Mouse (Mus musculus): ENCODE measurements at regions not wholly inside any gene's neighbourhood (a gene's known extent, or its start where the extent isn't known, plus 50 kb on each side); places are given as distances from the start of the nearest gene placed in this dataset.

DNA sequence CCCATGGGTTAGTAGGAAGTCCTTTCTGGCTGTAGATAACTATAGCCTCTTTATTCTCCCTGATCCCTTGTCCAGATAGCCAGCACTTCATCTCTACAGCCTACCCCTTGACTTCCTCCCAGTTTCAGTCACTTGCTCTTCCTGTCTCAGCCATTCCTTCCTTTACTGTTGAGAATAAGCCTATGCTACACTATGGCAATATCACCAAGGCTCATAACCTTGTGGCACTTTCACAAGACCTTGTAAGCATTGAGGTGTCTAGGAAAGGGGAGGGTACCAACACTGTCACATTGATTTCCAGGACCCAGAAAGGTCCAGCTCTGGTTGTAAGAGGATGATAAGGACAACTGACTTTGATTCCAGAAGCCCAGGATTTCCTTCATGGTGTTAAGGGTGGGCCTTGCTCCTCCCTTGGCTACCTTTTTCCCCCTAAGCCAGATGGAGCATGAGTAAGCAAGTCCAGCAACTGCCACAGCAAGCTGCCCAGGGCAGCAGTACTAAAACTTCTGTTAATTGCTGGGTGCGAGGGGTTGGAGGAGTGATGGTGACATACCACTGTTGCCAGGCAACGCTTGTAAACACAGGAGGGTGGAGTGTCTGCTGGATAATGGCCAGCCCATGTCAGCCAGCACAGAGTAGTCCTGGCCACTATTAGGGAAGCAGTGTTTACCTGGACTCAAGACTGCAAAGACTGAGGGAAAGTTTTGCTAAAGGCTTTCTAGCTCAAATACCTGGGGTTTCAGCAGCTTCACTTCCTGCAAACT lies 75.7 kb downstream of the Ankrd16 start:
- DNase-seq (ENCODE audit: low spot score): no peak

DNA sequence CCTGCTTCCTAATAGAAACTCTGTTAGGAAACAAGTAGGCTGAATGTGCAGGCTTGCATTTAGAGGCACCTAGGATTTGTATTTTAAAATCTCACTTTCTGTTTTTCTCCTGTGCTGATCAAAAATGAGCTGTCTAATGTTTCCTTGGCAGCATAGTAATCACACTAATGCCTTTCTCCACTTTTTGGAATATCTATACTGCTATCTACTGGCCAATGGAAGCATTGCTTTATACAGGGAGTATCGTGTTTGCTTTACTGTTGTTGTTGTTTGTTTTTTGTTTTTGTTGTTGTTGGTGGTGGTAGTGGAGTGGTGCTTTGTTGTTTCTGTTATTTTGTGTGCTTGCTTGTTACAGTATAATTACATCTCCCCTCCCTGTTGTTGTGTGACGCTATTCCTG lies 92.3 kb downstream of the Ankrd16 start:
- no peak for DNase-seq (ENCODE audit: low spot score)

DNA sequence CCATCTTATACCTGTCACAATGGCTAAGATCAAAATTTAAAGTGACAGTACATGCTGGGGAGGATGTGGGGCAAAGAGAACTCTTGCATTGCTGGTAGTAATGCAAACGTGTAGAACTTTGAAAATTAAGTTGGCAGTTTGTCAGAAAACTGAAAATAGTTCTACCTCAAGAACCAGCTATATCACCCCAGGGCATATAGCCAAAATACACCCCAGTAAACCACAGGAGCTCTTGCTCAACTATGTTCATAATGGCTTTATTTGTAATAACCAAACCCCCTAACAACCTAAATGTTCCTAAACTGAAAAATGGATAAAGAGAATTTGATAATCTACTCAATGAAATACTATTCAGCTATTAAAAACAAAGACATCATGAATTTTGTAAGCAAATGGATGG lies 102.3 kb downstream of the Ankrd16 start:
- no peak for DNase-seq (ENCODE audit: low spot score)

DNA sequence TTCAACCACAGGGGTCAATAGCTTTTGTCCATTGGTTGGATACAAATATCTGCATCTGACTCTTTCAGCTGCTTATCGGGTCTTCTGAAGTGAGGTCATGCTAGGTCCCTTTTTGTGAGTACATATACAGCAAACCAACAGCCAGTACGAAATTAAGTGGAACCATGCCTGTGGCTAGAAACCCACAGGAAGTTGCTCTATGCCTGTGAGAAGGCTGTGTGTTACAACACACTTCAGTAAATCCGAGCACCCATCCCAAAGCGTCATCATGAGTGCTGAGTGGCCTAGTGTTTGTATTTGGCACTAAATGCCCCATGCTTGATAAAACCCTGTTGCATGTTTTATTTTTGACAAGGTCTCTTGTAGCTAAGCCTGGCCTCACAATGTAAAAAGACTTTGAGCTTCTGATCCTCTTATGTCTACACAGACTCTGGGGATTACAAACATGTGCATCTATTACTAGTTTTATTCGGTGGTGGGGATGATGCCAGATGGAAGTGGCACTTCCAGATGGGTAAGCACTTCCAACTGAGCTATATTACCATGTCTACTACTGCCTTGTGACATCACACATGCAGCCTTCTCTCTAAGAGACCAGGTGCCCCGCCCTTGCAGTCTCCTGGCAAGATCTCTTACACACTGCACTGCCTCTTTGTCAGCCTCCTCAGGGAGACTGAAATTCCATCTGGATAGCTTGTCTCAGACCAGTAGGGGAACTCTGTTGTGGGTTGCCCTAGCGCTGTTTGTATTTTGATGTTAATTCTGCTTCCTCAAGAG lies 117.3 kb downstream of the Ankrd16 start:
- no peak for DNase-seq (ENCODE audit: low spot score)

DNA sequence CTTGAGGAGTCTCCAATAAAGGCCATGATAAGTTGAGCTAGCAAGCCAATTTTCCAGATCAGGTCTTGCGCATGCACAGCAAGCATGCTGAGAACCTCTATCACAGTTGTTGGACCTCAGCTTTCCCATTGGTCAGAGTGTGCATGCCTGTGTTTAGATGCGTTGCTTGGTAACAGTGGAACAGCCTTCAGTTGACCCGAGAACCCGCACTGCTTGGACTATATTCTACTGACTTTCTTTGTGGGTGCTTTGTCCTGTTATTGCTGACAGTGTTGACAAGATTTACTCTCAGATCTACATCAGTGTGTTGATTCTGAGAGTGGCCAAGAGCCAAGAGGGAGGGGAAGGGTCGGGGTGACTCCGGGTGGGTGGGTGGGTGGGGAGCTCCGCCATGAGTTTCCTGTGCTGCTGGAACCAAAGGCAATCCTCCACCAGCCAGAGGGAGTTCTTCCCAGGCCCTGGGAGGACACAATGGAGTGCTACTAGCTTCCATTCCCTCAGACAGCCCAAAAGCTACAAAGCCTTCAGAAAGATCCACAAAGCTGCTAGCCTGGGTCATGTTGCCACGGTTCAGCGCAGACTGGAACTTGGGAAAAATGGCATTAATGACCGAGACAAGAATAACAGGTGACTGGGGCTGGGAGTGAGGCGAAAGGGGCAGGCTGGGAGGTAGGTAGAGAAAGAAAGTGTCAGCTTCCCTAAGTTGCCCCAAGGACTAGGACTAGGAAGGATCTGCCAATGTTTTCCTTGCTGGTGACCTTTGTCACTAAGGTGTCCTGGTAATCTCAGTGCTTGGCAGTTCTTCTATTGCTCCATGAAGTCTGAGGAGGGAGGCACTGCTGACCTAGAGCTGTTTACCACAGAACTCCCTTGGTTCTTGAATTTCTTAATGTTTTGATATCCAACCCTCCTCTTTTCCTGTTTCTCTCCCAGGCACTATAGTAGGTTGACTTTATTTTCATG lies 122.3 kb downstream of the Ankrd16 start:
- no peak for DNase-seq (ENCODE audit: low spot score)

DNA sequence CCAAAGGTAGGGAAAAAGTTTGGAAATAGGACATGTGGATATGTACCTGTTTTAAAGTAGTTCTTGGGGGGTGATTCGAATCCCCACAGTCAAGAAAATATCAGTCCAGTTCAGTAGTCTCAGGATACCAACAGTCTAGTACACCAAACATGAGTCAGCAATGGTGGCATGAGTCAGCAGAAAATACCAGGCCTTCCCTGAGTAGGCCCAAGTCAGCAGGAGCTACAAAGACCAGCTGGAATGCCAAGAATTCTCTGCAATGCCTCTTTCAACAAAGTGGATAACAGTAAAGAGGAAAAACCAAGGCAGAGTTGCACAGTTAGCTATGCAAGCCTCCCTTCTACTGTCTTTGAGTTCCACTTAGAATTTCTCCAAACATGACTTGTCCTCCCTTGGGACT lies 137.1 kb downstream of the Ankrd16 start:
- no peak for DNase-seq (ENCODE audit: low spot score)

DNA sequence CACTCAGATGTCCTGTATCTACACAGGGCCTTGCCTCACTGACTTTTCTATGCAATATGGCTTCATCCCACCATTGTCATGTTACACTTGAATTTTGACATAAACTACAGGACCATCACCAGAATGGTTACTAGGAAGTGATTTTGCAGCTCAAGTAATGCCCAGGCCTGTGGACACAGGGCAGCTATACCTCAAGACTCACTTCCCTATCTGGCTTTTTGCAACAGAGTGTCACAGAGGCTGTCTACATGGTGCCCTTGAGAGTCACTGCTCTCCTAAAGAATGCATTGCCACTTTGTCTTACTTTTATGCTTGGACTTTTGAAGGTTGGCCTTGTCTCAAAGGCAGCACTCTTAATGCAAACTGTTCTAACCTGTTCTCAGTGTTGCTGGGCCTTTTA lies 139.7 kb downstream of the Ankrd16 start:
- no peak for DNase-seq (ENCODE audit: low spot score)

DNA sequence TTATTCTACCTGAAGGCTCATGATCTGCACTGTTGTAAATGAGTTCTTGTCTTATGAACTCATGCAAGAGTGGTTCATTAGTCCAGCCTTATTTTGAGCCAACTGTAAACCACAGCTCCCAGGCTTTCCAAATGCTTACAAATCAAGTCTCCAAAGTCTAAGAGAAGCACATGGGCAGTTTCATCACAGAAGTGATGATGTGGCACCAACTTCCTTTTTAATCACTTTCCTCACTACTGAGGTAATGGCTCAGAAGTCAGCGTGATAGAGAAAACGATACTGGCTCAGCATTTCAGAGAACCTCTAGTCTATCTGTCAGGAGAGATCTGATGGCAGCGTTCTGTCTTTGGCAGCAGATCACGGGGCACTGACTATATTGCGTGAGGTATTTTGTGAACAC lies 140.4 kb downstream of the Ankrd16 start:
- DNase-seq (ENCODE audit: low spot score): no peak

DNA sequence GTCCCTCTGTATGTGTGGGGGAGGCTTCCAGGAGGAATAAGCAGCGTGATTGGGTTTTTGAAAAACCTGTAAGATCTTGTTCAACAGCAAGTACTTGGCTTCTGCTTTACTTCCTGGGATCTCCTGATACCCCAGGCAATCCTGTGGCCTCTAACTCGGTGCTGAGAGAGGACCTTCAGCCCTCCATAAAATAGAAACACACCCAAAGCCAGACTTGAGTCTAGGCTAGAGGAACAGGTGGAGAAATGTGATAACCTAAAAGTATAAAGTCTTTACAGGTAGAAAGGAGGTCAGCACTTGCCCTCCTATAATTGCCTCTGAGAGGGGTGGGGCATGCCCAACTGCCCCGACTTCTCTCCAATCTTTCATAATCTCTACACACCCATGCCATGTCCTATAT lies 183.1 kb downstream of the Ankrd16 start:
- no peak for DNase-seq (ENCODE audit: low spot score)

DNA sequence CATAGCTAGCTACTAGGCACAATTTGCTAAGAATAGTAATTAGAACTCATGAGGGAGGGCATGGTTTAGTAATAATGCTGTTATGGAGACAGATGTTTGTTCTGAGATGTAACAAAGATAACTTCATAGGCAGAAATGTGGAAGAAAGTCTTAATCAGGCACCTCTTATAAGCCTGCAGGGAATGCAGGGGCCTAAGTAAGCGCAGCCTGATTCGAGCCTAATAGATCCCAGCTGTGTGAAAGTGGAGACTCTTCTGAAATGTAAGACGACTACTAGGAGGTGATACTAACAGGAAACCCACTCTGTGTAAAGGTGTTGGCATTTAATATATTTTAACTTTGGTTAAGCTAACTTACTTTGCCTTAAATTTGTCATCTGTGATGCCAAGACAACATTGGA lies 187.7 kb downstream of the Ankrd16 start:
- no peak for DNase-seq (ENCODE audit: low spot score)

DNA sequence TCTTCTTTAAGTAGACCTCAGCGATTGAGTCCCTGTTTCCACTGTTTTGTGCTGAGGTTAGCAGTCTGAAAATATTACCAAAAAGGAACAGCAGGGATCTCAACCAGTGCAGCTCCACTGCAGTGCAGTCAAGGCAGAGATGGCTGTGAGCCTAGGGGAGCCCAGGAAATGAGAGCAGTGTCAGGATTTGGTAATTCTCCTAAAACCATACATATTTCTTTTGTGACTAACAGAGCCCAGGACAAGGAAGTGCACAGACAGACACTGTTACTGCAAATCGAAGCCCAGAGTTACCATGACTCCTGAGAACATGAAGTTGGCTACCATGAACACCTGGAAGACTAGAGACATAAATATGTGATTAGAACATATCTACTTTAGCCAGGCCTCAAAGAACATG lies 189.3 kb downstream of the Ankrd16 start:
- no peak for DNase-seq (ENCODE audit: low spot score)

DNA sequence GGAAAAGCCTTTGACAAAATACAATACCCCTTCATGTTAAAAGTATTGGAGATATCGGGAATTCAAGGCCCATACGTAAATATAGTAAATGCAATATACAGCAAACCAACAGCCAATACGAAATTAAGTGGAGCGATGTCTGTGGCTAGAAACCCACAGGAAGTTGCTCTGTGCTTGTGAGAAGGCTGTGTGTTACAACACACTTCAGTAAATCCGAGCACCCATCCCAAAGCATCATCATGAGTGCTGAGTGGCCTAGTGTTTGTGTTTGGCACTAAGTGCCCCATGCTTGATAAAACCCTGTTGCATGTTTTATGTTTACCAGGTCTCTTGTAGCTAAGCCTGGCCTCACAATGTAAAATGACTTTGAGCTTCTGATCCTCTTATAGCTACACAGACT lies 194.3 kb downstream of the Ankrd16 start:
- DNase-seq (ENCODE audit: low spot score): no peak

DNA sequence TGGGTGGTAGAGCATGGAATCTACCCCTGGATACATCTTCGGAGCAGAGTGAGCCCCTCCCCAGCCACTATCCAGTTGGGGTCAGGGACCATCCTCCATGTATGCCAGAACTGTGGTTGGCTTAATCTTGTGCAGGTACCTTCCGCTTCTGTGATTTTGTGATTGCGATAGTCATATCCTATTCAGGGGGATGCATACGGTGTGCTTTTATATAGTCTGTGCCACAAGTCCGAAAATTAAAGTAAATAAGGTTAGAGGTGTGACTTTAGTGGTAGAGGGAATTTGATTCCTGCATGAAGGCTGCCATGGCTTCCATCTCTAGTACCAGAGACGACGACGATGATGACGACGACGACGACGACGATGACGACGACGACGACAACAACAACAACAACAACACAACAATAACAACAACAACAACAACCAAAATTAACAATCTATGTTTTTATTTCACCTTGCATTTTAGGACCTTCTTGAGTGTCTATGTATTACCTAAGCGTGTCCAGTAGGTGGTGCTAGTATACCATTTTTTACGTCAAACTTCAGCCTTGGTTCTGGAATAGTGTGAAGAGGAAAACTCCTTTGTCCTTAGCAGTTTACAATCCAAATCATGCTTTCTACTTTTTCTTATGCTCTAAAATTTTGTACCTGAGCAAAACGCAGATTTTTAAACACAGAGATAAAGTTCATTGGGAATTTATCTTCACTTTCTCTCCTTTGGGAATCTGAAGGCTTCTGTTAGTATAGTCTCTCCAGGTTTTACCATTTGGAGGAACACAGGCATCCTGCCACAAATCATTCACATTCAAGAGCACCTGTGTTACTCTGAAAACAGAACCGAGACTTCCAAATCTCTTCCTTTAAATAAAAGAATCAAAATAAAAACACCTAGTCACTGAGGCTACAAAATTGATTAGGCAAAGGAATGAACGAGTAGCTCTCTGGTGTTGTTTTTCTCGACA lies 224.5 kb downstream of the Ankrd16 start:
- DNase-seq (ENCODE audit: low spot score): peak; percentile 9

DNA sequence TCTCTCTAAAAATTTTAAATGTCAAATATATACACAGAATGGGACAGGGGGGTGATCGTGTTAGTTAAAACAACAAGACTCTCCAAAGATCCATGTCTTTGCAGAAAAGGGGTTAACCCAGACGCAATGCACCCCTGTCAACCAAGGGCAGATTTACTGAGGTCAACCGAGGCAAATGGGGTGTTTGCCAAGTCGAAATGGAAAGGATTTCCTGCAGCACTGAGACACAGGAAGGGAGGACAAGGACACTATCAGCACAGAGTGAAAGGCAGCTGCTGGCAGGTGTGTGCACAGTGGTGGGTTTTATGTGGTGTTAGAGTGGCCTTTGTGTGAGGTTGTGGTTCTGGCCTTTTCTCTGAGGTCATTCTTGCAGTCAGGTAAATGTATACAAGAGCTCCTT lies 226.7 kb downstream of the Ankrd16 start:
- no peak for DNase-seq (ENCODE audit: low spot score)

DNA sequence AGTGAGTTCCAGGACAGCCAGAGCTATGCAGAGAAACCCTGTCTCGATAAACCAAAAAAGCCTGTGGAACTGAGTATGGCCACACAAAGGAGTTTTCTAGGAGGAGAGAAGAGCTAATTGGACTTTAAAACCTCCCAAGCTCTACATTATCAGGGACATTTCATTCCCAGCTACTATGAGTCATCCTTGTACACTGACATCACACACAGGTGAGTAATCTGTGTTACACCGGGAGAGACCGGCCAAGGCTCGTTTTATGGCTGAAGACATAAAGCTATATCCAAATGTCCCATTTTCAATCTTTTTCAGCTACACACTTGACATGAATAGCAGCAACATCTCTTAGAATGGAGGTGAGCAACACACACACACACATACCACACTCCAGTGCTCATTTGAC lies 229.5 kb downstream of the Ankrd16 start:
- DNase-seq (ENCODE audit: low spot score): no peak

DNA sequence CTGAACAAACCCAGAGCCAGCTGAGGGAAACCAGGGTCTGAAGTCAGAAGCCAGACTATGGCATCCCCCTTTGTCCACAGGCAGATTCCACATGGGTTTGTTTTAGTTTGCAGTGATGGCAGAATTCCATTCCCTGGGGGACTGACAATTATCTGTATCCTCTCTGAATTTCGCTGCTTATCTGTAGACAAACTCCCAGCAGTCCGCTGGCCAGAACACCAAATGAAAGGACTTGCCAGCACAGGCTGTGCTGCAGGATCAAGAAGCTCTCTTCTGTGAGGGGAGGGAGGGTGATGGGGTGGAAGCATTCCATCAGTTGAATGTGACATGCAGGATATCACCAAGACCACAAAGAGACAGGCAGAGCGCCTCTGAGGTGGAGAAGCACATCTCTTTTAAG lies 233.8 kb downstream of the Ankrd16 start:
- no peak for DNase-seq (ENCODE audit: low spot score)

DNA sequence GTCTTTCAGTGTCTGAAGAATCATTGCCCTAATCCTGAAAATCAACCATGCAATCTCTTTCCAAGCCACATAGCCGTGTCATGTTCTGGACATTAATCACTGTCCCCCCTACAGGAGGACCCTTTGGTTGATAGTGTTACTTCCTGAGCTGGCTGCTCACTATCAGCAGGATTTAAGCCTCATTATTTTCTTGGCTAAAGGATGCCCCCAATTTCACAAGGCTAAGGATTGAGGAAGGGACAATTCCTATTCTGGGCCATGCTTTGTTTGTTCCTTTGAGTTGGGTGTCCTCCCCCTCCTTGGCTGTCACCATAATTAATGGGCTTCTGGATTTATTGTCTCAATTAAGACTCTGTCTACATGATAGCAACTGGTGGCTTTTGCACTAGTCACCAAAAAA lies 241.9 kb downstream of the Ankrd16 start:
- DNase-seq (ENCODE audit: low spot score): no peak

DNA sequence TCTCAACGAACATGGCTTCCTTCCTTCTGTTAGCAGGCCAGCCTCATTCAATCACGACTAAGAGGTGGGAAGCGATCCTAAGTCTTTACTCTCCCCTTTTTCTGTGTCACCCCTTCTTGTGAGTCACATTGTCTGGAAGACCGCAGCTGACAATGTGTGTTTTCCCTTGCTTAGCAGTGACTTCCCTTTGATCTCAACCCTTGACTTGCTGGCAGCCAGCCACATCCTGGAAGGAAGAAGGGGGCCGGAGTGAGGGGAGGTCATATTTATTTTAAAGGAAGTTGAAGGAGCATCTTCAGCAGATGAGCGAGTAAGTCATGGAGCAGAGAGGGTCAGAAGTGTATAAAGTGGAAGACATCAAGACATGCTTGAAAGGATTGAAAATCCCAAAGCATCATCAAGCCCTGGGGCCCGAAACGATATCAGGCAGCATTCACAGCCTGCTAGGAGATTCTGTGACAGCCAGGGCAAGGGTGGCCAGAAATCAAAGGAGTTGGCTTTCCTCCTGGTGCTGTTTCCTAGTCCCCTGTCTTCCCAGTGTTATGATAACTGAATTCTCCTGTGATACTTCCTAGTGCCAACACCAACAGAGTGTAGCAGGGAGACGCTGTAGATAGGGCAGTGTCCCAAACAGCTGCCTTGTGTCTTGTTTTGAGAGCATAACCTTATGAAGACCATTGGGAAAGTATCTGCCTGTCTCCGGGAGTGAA lies 245.9 kb downstream of the Ankrd16 start:
- DNase-seq (ENCODE audit: low spot score): no peak

DNA sequence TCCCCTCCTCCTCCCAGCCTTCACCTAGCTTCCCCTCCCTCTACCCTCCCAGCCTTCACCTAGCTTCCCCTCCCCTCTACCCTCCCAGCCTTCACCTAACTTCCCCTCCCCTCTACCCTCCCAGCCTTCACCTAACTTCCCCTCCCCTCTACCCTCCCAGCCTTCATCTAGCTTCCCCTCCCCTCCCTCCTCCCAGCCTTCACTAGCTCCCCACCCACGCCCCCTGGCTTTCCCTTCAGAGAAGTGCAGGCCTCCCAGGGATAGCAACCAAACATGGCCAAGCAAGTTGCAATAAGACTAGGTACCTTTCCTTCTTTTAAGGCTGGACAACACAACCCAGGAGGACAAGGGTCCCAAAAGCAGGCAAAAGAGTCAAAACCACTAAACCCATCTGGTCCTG lies 248.5 kb downstream of the Ankrd16 start:
- no peak for DNase-seq (ENCODE audit: low spot score)
